Mouse (Mus musculus) gastrocnemius, postnatal 36 days (tissue): Measurements from ENCODE around the gene Ooep. TPM values are rescaled to one million over a fixed set of nuclear protein-coding genes. Genes with fewer than 3 reads are reported as not detected.
"Not testable (repeated sequence)": the region's sequence is repeated elsewhere in the genome, so short reads cannot be mapped to it uniquely, and the experiment has no call there.

Experiments used
- DNase-seq, 2 experiments: peaks; one replicate each; pipeline ENCODE4 v3.0.0; 2022
- intact Hi-C: fragments of 180-260 bp; cut with DNase I; formaldehyde crosslinking; loops from one replicate; pipeline ENCODE4 v1.15.1; 2025
- total RNA-seq, 2 experiments: library from RNA; stranded (reverse); gene quantifications; 2 replicates each; pipeline ENCODE4 v1.2.3; 2021

Ooep gene
- total RNA-seq, 2 experiments from 2014 or later, result not detected

DNA sequence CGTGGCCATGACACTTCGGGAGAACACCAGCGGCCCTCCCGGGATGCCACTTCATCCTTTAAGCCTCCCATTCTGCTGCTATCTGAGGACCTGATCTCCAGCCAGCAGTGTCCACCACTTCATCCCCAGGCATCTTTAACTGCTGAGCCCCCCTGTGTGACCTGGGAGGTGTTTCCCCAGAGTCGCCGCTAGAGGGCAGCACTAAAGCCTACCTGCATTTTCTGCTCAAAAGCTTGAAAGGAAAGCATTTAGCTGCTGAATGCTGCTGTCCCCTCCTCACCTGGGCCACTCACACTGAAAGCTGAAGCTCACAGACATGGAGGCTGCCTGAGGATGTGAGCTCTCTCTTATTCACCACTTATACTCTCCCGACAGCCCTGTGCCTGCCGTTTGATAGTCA lies 38.2 kb downstream of the Ooep start:
- intact Hi-C loops, result not testable (repeated sequence)
- DNase-seq, result peak in 1 of 2 experiments; percentile 17

GRCm38 (mm10) chr9:78337050-78337449 lies 41.5 kb downstream of the Ooep start:
- intact Hi-C loops, DNase-seq: not testable (repeated sequence)

DNA sequence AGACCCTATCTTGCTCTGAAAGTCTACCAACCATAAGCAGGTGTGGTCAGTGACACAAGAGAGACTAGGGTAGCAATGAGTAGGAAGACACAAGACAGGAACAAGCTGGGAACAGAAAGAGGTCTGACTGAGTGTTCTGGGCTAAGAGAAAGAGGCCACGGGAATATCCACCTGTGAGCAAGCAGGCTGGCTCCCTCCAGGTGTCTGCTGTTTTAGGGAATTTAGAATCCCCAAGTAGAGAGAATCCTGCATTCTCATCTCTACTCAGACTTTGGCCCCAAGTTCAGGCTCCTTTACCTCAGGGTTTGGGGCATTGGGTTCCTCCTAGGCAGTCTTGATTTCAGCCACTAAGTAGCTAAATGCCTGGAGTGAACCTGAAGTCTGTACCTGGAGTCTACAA lies 51.2 kb downstream of the Ooep start, which contains the start of gene Omt2b:
Gene Omt2b (plus strand): TSS at position 301 of the 400 bp plus-strand sequence.
- intact Hi-C loops, DNase-seq: not testable (repeated sequence)

Other genes with a start within 250 kb of the Ooep start
- gene Gsta4, start 196.0 kb downstream of the Ooep start, total RNA-seq, result 10 to 100 TPM; 10.8 to 14.3 TPM
- not detected for gene Gsta1, start 148.1 kb downstream of the Ooep start, total RNA-seq
- not detected for gene Gm3776, start 121.6 kb downstream of the Ooep start, total RNA-seq
- gene Gm10639, start 88.8 kb downstream of the Ooep start, total RNA-seq, result not detected
- gene Omt2a, start 63.9 kb downstream of the Ooep start, total RNA-seq, result not detected
- not detected for gene Omt2b, start 51.1 kb downstream of the Ooep start, total RNA-seq
- gene Gsta2, start 22.9 kb downstream of the Ooep start, total RNA-seq, result not detected
- not detected for gene Dppa5a, start 10.5 kb downstream of the Ooep start, total RNA-seq
- not detected for gene Ddx43, start 17.1 kb upstream of the Ooep start, total RNA-seq
- gene Cgas, start 64.5 kb upstream of the Ooep start, total RNA-seq, result under 1 TPM in 1 of 2 experiments, not detected in 1; 0.17 TPM
- gene Mto1, start 69.5 kb upstream of the Ooep start, total RNA-seq, result 10 to 100 TPM; 17.6 to 21.4 TPM
- not detected for gene Gm17324, start 70.1 kb upstream of the Ooep start, total RNA-seq
- 100 to 1,000 TPM; 496 to 538 TPM for gene Eef1a1, start 110.4 kb upstream of the Ooep start, total RNA-seq
- gene Slc17a5, start 209.3 kb upstream of the Ooep start, total RNA-seq, result 1 to 10 TPM; 2.7 to 4.0 TPM
- gene Cd109, start 236.8 kb upstream of the Ooep start, total RNA-seq, result under 1 TPM; 0.46 to 0.81 TPM